10 mouse cellular contexts compared by ENCODE assay signal in the genomic region with DNA sequence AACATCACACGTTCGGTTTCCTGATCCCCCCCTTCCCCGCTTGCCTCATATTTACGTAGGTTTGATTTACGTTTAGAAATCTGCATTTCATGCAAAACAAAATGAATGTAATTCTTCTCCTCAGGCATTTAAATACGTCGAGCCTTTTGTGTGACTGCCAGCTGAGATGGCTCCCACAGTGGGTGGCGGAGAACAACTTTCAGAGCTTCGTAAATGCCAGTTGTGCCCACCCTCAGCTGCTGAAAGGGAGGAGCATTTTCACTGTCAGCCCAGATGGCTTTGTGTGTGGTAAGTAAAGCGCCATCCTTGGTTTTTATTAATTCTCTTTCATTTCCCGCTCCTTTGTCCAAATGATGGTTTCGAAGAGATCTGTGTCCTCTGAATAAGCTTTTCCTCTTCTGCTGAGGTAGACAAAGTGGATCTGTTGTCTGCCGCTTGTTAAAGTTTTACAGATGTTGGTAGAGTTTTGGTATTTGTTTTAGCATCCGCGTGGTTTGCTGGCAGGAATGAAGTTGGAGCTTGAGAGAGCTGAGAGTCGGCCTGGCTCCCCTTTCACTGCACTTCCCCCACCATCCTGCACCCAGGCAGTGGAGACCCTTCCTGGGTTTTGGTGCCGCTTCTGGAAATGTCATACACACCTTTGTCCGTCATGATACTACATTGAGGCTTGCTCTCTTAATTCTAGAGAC. TPM values are rescaled to one million over a fixed set of nuclear protein-coding genes. Genes with fewer than 3 reads are reported as not detected.
DNase-seq lines count a peak whose midpoint lies in the region; ATAC-seq and TF ChIP-seq lines count a peak whose summit lies in the region.
"Had no signal": no experiment of that assay in that cellular context is flagged by ENCODE, and none has a peak within 500 bp of the region (broad histone marks: within the 10 kb centered on the region; RNA-seq: fewer than 3 reads in every experiment).

No protein-coding gene starts in this region.

- 62% methylated on average over 18 of the region's 18 CpGs for WGBS in intestine, embryonic 14.5 days
- WGBS in intestine, postnatal 0 days: 65% methylated on average over 18 of the region's 18 CpGs
- WGBS in kidney, embryonic 14.5 days: 74% methylated on average over 18 of the region's 18 CpGs
- 33% methylated on average over 18 of the region's 18 CpGs for WGBS in neural tube, embryonic 13.5 days
- WGBS in thymus, adult 2 months: 95% methylated on average over 18 of the region's 18 CpGs
- WGBS in heart, embryonic 11.5 days (ENCODE audit: insufficient replicate concordance): 81% methylated on average over 18 of the region's 18 CpGs

- TF ChIP-seq CTCF in intestine, postnatal 0 days (IDR thresholded peaks at IDR 0.05; ENCODE audit: low read depth): no peak
- TF ChIP-seq CTCF in embryonic fibroblast, embryonic 13.5 days (IDR thresholded peaks at IDR 0.05; ENCODE audit: borderline replicate concordance, insufficient read depth, low read length): no peak
- no peak for TF ChIP-seq CTCF in thymus, adult 2 months (IDR thresholded peaks at IDR 0.05; ENCODE audit: borderline replicate concordance, control insufficient read depth, extremely low read depth, insufficient read depth, low read length, poor library complexity)

- ATAC-seq in intestine, embryonic 14.5 days (replicated peaks; ENCODE audit: low FRiP score, low TSS enrichment, low read depth): no peak
- ATAC-seq in intestine, postnatal 0 days: no peak
- ATAC-seq in kidney, embryonic 14.5 days (ENCODE audit: low FRiP score, low TSS enrichment): peak; percentile 40; the same call in 1 of the 2 replicates
- ATAC-seq in neural tube, embryonic 13.5 days (ENCODE audit: low read depth): peak; percentile 57; the same call in 1 of the 2 replicates
- ATAC-seq in cerebellum, adult (ENCODE audit: insufficient number of reproducible peaks, low FRiP score, low TSS enrichment): no peak
- no peak for ATAC-seq in heart, embryonic 11.5 days (replicated peaks; ENCODE audit: insufficient number of reproducible peaks, low FRiP score, low TSS enrichment)

- H3K4me2 ChIP-seq in intestine, embryonic 14.5 days (ENCODE audit: low read length): no peak overlapping the region
- no peak overlapping the region for H3K4me2 ChIP-seq in intestine, postnatal 0 days (replicated peaks; ENCODE audit: low read depth)
- no peak overlapping the region for H3K4me2 ChIP-seq in kidney, embryonic 14.5 days (replicated peaks; ENCODE audit: low read depth, low read length)
- peak overlapping the region; percentile 38 for H3K4me2 ChIP-seq in neural tube, embryonic 13.5 days
- no peak overlapping the region for H3K4me2 ChIP-seq in heart, embryonic 11.5 days

- no peak for TF ChIP-seq POLR2A in embryonic fibroblast, embryonic 13.5 days (IDR thresholded peaks at IDR 0.05; ENCODE audit: low read depth, low read length)
- TF ChIP-seq POLR2A in thymus, adult 2 months (IDR thresholded peaks at IDR 0.05; ENCODE audit: control insufficient read depth, extremely low read depth, insufficient read depth, low read length, poor library complexity): no peak

- H3K36me3 ChIP-seq in intestine, embryonic 14.5 days (ENCODE audit: control insufficient read depth, insufficient read depth, low read length): peaks cover 83% of the 10 kb centered on the region
- H3K36me3 ChIP-seq in intestine, postnatal 0 days (ENCODE audit: control insufficient read depth, insufficient read depth): peaks cover 57% of the 10 kb centered on the region
- H3K36me3 ChIP-seq in kidney, embryonic 14.5 days (ENCODE audit: control insufficient read depth, insufficient read depth, low read length): peaks cover 74% of the 10 kb centered on the region
- peaks cover 22% of the 10 kb centered on the region for H3K36me3 ChIP-seq in neural tube, embryonic 13.5 days
- no peaks in the 10 kb centered on the region for H3K36me3 ChIP-seq in thymus, adult 2 months (ENCODE audit: control insufficient read depth, insufficient read depth, low read length)
- no peaks in the 10 kb centered on the region for H3K36me3 ChIP-seq in heart, embryonic 11.5 days (ENCODE audit: control insufficient read depth, insufficient read depth, low read length)

- no peak for DNase-seq in intestine, embryonic 14.5 days (ENCODE audit: low spot score)
- no peak for DNase-seq in thymus, adult 2 months
- DNase-seq: heart, postnatal 10 days had no signal

- H3K9ac ChIP-seq in intestine, embryonic 14.5 days (ENCODE audit: low read length): no peak overlapping the region
- no peak overlapping the region for H3K9ac ChIP-seq in intestine, postnatal 0 days (ENCODE audit: low read depth, low read length)
- H3K9ac ChIP-seq in kidney, embryonic 14.5 days (ENCODE audit: low read depth, low read length): no peak overlapping the region
- H3K9ac ChIP-seq in neural tube, embryonic 13.5 days: no peak overlapping the region
- no peak overlapping the region for H3K9ac ChIP-seq in heart, embryonic 11.5 days (ENCODE audit: low read depth, low read length)

- no peaks in the 10 kb centered on the region for H3K27me3 ChIP-seq in intestine, embryonic 14.5 days (replicated peaks; ENCODE audit: control insufficient read depth, insufficient read depth, low read length)
- H3K27me3 ChIP-seq in intestine, postnatal 0 days (replicated peaks; ENCODE audit: control insufficient read depth, insufficient read depth, low read length): no peaks in the 10 kb centered on the region
- H3K27me3 ChIP-seq in kidney, embryonic 14.5 days (ENCODE audit: control insufficient read depth, insufficient read depth, low read length): no peaks in the 10 kb centered on the region
- no peaks in the 10 kb centered on the region for H3K27me3 ChIP-seq in neural tube, embryonic 13.5 days
- no peaks in the 10 kb centered on the region for H3K27me3 ChIP-seq in thymus, adult 2 months (ENCODE audit: control insufficient read depth, insufficient read depth, low read length)
- H3K27me3 ChIP-seq in heart, embryonic 11.5 days (ENCODE audit: control insufficient read depth, insufficient read depth, low read length): no peaks in the 10 kb centered on the region

- no peaks in the 10 kb centered on the region for H3K9me3 ChIP-seq in intestine, embryonic 14.5 days (ENCODE audit: control insufficient read depth, low read length)
- no peaks in the 10 kb centered on the region for H3K9me3 ChIP-seq in intestine, postnatal 0 days (ENCODE audit: control insufficient read depth)
- no peaks in the 10 kb centered on the region for H3K9me3 ChIP-seq in kidney, embryonic 14.5 days (ENCODE audit: control insufficient read depth, low read length)
- H3K9me3 ChIP-seq in neural tube, embryonic 13.5 days: no peaks in the 10 kb centered on the region
- H3K9me3 ChIP-seq in heart, embryonic 11.5 days (replicated peaks; ENCODE audit: control insufficient read depth, low read length): no peaks in the 10 kb centered on the region

- peak overlapping the region; percentile 40; the same call in 1 of the 2 replicates for H3K27ac ChIP-seq in intestine, embryonic 14.5 days (ENCODE audit: low read depth)
- no peak overlapping the region for H3K27ac ChIP-seq in intestine, postnatal 0 days (ENCODE audit: low read depth, low read length)
- H3K27ac ChIP-seq in embryonic fibroblast, embryonic 13.5 days (ENCODE audit: insufficient read depth, low read length): peak overlapping the region; percentile 54
- H3K27ac ChIP-seq in kidney, embryonic 14.5 days (ENCODE audit: low read depth, low read length): peak overlapping the region; percentile 31; the same call in 1 of the 2 replicates
- peak overlapping the region; percentile 71 for H3K27ac ChIP-seq in neural tube, embryonic 13.5 days (replicated peaks)
- H3K27ac ChIP-seq in thymus, adult 2 months (ENCODE audit: control insufficient read depth, insufficient read depth, low read length): no peak overlapping the region
- no peak overlapping the region for H3K27ac ChIP-seq in heart, embryonic 11.5 days (ENCODE audit: low read depth, low read length)
- H3K27ac ChIP-seq: macrophage had no signal

- no peak overlapping the region for H3K4me3 ChIP-seq in intestine, embryonic 14.5 days (ENCODE audit: low read depth, low read length)
- H3K4me3 ChIP-seq in intestine, postnatal 0 days (ENCODE audit: low read depth, low read length): no peak overlapping the region
- no peak overlapping the region for H3K4me3 ChIP-seq in embryonic fibroblast, embryonic 13.5 days (ENCODE audit: insufficient read depth, low read length)
- H3K4me3 ChIP-seq in kidney, embryonic 14.5 days (ENCODE audit: low read length): no peak overlapping the region
- no peak overlapping the region for H3K4me3 ChIP-seq in neural tube, embryonic 13.5 days
- no peak overlapping the region for H3K4me3 ChIP-seq in thymus, adult 2 months (ENCODE audit: control insufficient read depth, insufficient read depth, low read length)
- no peak overlapping the region for H3K4me3 ChIP-seq in heart, embryonic 11.5 days (ENCODE audit: low read depth, low read length)

- peaks cover 13% of the 10 kb centered on the region for H3K4me1 ChIP-seq in intestine, embryonic 14.5 days (replicated peaks; ENCODE audit: control insufficient read depth, insufficient read depth, low read length)
- peaks cover 2% of the 10 kb centered on the region; the same call in 1 of the 2 replicates for H3K4me1 ChIP-seq in intestine, postnatal 0 days (replicated peaks; ENCODE audit: control insufficient read depth, insufficient read depth, low read length)
- peaks cover 8% of the 10 kb centered on the region for H3K4me1 ChIP-seq in embryonic fibroblast, embryonic 13.5 days (ENCODE audit: control insufficient read depth, insufficient read depth, low read length)
- no peaks in the 10 kb centered on the region for H3K4me1 ChIP-seq in kidney, embryonic 14.5 days (ENCODE audit: control insufficient read depth, insufficient read depth, low read length)
- H3K4me1 ChIP-seq in neural tube, embryonic 13.5 days (replicated peaks): peaks cover 28% of the 10 kb centered on the region
- H3K4me1 ChIP-seq in thymus, adult 2 months (replicated peaks; ENCODE audit: control insufficient read depth, insufficient read depth, low read length): no peaks in the 10 kb centered on the region
- no peaks in the 10 kb centered on the region for H3K4me1 ChIP-seq in heart, embryonic 11.5 days (ENCODE audit: control insufficient read depth, insufficient read depth, low read length)

RNA-seq across cellular contexts. Expression of gene Lrig3, which starts 37.0 kb away (rescaled TPM):
- 23.0 and 29.6 TPM in 2 replicates for polyA plus RNA-seq in intestine, embryonic 14.5 days (2014; fragmentation: Nextera tagmentation; extraction: Ambion mirVana)
- polyA plus RNA-seq in intestine, postnatal 0 days (2015; fragmentation: Nextera tagmentation; extraction: Ambion mirVana): 6.7 and 6.9 TPM in 2 replicates
- polyA plus RNA-seq in embryonic fibroblast, embryonic 13.5 days (2011; ENCODE audit: insufficient read length, low read depth, missing spikeins): 25.8 and 47.7 TPM in 2 replicates
- polyA plus RNA-seq in kidney, embryonic 14.5 days (2014; fragmentation: Nextera tagmentation; extraction: Ambion mirVana): 25.7 and 30.1 TPM in 2 replicates
- 6.0 and 7.2 TPM in 2 replicates for polyA plus RNA-seq in neural tube, embryonic 13.5 days (2015; fragmentation: Nextera tagmentation; extraction: Ambion mirVana)
- polyA plus RNA-seq in thymus, adult 2 months (2012; rRNA removed): 2.2 and 2.3 TPM in 2 replicates
- 2.4 and 2.6 TPM in 2 replicates for polyA plus RNA-seq in heart, embryonic 11.5 days (2014; fragmentation: Nextera tagmentation; extraction: Ambion mirVana)

Comparison
In these comparisons a context has a peak if more than half of its experiments do, and no peak if none do; other contexts are left out.
1. H3K27ac ChIP-seq: peak in intestine, embryonic 14.5 days (single experiment), embryonic fibroblast, embryonic 13.5 days (single experiment), kidney, embryonic 14.5 days (single experiment) and neural tube, embryonic 13.5 days (single experiment); none in intestine, postnatal 0 days (single experiment), thymus, adult 2 months (single experiment) and heart, embryonic 11.5 days (single experiment).
2. ATAC-seq: peak in kidney, embryonic 14.5 days (single experiment) and neural tube, embryonic 13.5 days (single experiment); none in intestine, embryonic 14.5 days (single experiment), intestine, postnatal 0 days (single experiment), cerebellum, adult (single experiment) and heart, embryonic 11.5 days (single experiment).